Mouse (Mus musculus) thymus, adult 2 months (tissue): ENCODE data around the gene Fkbp5.

ENCODE experiments used
- CTCF ChIP-seq: fragments of 200-500 bp; IDR thresholded peaks from 2 replicates; pipeline ENCODE4 v1.5.1; 2012; ENCODE audit warnings: mild to moderate bottlenecking, control low read depth, low read length, moderate library complexity, borderline replicate concordance; ENCODE audit not compliant: control insufficient read depth, poor library complexity, insufficient read depth; ENCODE audit errors: extremely low read depth
- POLR2A ChIP-seq: fragments of 200-500 bp; IDR thresholded peaks from 2 replicates; pipeline ENCODE4 v1.6.1; 2012; ENCODE audit warnings: mild to moderate bottlenecking, low read length, control low read depth, moderate library complexity; ENCODE audit not compliant: control insufficient read depth, poor library complexity, insufficient read depth; ENCODE audit errors: extremely low read depth

DNA sequence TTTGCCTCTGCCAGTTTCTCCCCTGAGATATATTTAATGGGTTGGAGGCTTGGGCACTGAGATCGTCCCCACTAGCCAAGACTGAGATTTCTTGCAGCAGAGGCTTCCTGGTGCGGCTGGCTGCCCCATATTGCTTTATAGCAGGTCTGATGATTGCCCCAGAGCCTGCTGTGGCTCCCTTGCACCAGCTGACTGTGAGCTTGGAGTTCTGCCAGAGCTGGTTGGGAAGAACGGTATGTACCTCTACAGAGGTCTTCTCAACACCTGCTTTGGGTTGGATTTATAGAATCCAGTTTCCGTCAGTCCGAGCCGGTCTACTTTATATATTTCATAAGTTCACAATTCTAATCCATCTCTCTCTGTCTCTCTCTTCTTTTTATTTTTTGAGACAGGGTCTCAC is 93.0 kb downstream of the Fkbp5 start:
- TF ChIP-seq POLR2A (no peak), CTCF (no peak)
